Mouse (Mus musculus) splenic B cell, adult 2 months (primary cell): ENCODE results near the gene Obox7.
"Not testable (repeated sequence)": the region's sequence is repeated elsewhere in the genome, so short reads cannot be mapped to it uniquely, and the experiment has no call there.

Experiments used
- DNase-seq: peaks from one replicate; pipeline ENCODE4 v3.0.0-alpha.2; 2011; ENCODE audit warnings: low read depth, low spot score
- H3K27me3 ChIP-seq: 2 replicates; pipeline ENCODE4 v1.6.1; 2012; ENCODE audit warnings: mild to moderate bottlenecking, low read length, moderate library complexity, mixed read lengths; ENCODE audit not compliant: control insufficient read depth, poor library complexity, insufficient read depth, severe bottlenecking
- H3K36me3 ChIP-seq: 2 replicates; pipeline ENCODE4 v1.6.1; 2012; ENCODE audit warnings: mild to moderate bottlenecking, low read length, moderate library complexity, mixed read lengths; ENCODE audit not compliant: control insufficient read depth, poor library complexity, insufficient read depth, severe bottlenecking

Gene Obox7

GRCm38 (mm10) chr7:14659196-14659595 is at the start of gene Obox7:
TSS of gene Obox7 (plus strand) at chr7:14659496.
- not testable (repeated sequence) for DNase-seq, H3K36me3 ChIP-seq, H3K27me3 ChIP-seq

GRCm38 (mm10) chr7:14622556-14623542 is 36.4 kb upstream of the Obox7 start:
- not testable (repeated sequence) for H3K27me3 ChIP-seq, H3K36me3 ChIP-seq

More at GRCm38 (mm10) chr7:14622556-14623542, 36.4 kb upstream of the Obox7 start:
- DNase-seq: not testable (repeated sequence)
